Mouse (Mus musculus) lung, embryonic 16.5 days (tissue): Measurements from ENCODE around the gene Tardbp. TPM values are rescaled to one million over a fixed set of nuclear protein-coding genes. Genes with fewer than 3 reads are reported as not detected.

Experiments used
- ATAC-seq: fragments of 200-750 bp; cut with Nextera tagmentation; 2 replicates; pipeline ENCODE4 v1.8.0; 2017; ENCODE audit warnings: low read depth, mild to moderate bottlenecking, moderate library complexity
- H3K27ac ChIP-seq: fragments of 300-500 bp; sonication (generic); 2 replicates; pipeline ENCODE4 v1.5.1; 2014; ENCODE audit warnings: mild to moderate bottlenecking, control low read depth, low read length
- H3K27me3 ChIP-seq: fragments of 300-500 bp; sonication (generic); 2 replicates; pipeline ENCODE4 v1.6.1; 2014; ENCODE audit warnings: low read depth, low read length, mixed read lengths; ENCODE audit not compliant: control insufficient read depth, insufficient read depth
- H3K36me3 ChIP-seq: fragments of 300-500 bp; sonication (generic); 2 replicates; pipeline ENCODE4 v1.6.1; 2014; ENCODE audit warnings: low read length; ENCODE audit not compliant: control insufficient read depth, insufficient read depth
- H3K4me1 ChIP-seq: fragments of 300-500 bp; sonication (generic); replicated peaks from 2 replicates; pipeline ENCODE4 v1.6.1; 2014; ENCODE audit warnings: low read length, mixed read lengths; ENCODE audit not compliant: control insufficient read depth, insufficient read depth
- H3K4me2 ChIP-seq: fragments of 300-500 bp; sonication (generic); 2 replicates; pipeline ENCODE4 v1.6.1; 2014; ENCODE audit warnings: low read depth, low read length, control low read depth
- H3K4me3 ChIP-seq: fragments of 300-500 bp; sonication (generic); 2 replicates; pipeline ENCODE4 v1.5.1; 2014; ENCODE audit warnings: mild to moderate bottlenecking, low read length, control low read depth
- H3K9ac ChIP-seq: fragments of 300-500 bp; sonication (generic); 2 replicates; pipeline ENCODE4 v1.6.1; 2014; ENCODE audit warnings: low read length, control low read depth
- H3K9me3 ChIP-seq: fragments of 300-500 bp; sonication (generic); 2 replicates; pipeline ENCODE4 v1.6.1; 2016; ENCODE audit warnings: low read length; ENCODE audit not compliant: control insufficient read depth
- WGBS: fragments of 180-500 bp; shearing (Covaris S2); extraction: QIAGEN DNeasy Blood & Tissue Kit; methylation state at CpG from one replicate; pipeline ENCODE4 v1.1.7; 2014; 5-methylcytosine and 5-hydroxymethylcytosine counted together
- polyA plus RNA-seq: library from polyadenylated mRNA; unstranded; fragments of >200 nt; fragmentation: Nextera tagmentation; extraction: Ambion mirVana; gene quantifications from 2 replicates; pipeline ENCODE4 v1.2.1, GENCODE M21; 2015

The Tardbp gene
- polyA plus RNA-seq, 1 experiment from 2014 or later = 367 TPM

- Histone ChIP-seq H3K9me3 (peaks cover 4% of the 10 kb centered on the region), H3K27ac (no peak overlapping the region), H3K4me3 (no peak overlapping the region), H3K4me2 (no peak overlapping the region), H3K4me1 (peaks cover 9% of the 10 kb centered on the region; the same call in 1 of the 2 replicates), H3K27me3 (no peaks in the 10 kb centered on the region), H3K9ac (no peak overlapping the region), H3K36me3 (peaks cover 39% of the 10 kb centered on the region)
- ATAC-seq = no peak
- 96% methylated on average over 3 of the region's 3 CpGs for WGBS
Measured at GRCm38 (mm10) chr4:148596731-148597130, 30.1 kb downstream of the Tardbp start.

GRCm38 (mm10) chr4:148595916-148596315 lies 30.9 kb downstream of the Tardbp start:
- 79% methylated on average over 6 of the region's 6 CpGs for WGBS
- no peak for ATAC-seq
- peaks cover 39% of the 10 kb centered on the region for H3K36me3 ChIP-seq

GRCm38 (mm10) chr4:148593996-148594395 lies 32.8 kb downstream of the Tardbp start:
- Histone ChIP-seq H3K9me3 (peaks cover 4% of the 10 kb centered on the region; the same call in 1 of the 2 replicates), H3K36me3 (peaks cover 38% of the 10 kb centered on the region), H3K4me3 (no peak overlapping the region), H3K27ac (no peak overlapping the region), H3K9ac (no peak overlapping the region), H3K4me2 (no peak overlapping the region), H3K27me3 (no peaks in the 10 kb centered on the region), H3K4me1 (peaks cover 18% of the 10 kb centered on the region)
- ATAC-seq = no peak
- 95% methylated on average over 11 of the region's 11 CpGs for whole genome bisulfite sequencing

More at GRCm38 (mm10) chr4:148595916-148596315, 30.9 kb downstream of the Tardbp start:
- H3K27ac ChIP-seq = no peak overlapping the region
- no peaks in the 10 kb centered on the region for H3K27me3 ChIP-seq
- peaks cover 9% of the 10 kb centered on the region; the same call in 1 of the 2 replicates for H3K4me1 ChIP-seq
- no peak overlapping the region for H3K9ac ChIP-seq
- peaks cover 4% of the 10 kb centered on the region for H3K9me3 ChIP-seq
- H3K4me2 ChIP-seq = no peak overlapping the region
- no peak overlapping the region for H3K4me3 ChIP-seq

GRCm38 (mm10) chr4:148591637-148592380 lies 35.0 kb downstream of the Tardbp start:
- peak overlapping the region; percentile 79 for H3K4me2 ChIP-seq
- no peaks in the 10 kb centered on the region for H3K9me3 ChIP-seq
- WGBS = under 1% methylated on average over 53 of the region's 53 CpGs
- peak; percentile 36 for ATAC-seq
- no peak overlapping the region for H3K27ac ChIP-seq
- H3K27me3 ChIP-seq = no peaks in the 10 kb centered on the region
- H3K4me3 ChIP-seq = peak overlapping the region; percentile 92
- H3K9ac ChIP-seq = peak overlapping the region; percentile 84
- peaks cover 18% of the 10 kb centered on the region for H3K4me1 ChIP-seq
- H3K36me3 ChIP-seq = peaks cover 29% of the 10 kb centered on the region

- peak; percentile 99 for ATAC-seq
- Histone ChIP-seq H3K4me1 (peaks cover 18% of the 10 kb centered on the region), H3K9ac (peak within 1 kb of the TSS; percentile 84), H3K36me3 (peaks cover 23% of the 10 kb centered on the region), H3K4me3 (peak within 1 kb of the TSS; percentile 92), H3K4me2 (peak within 1 kb of the TSS; percentile 79), H3K9me3 (no peaks in the 10 kb centered on the region), H3K27me3 (no peaks in the 10 kb centered on the region), H3K27ac (peak within 1 kb of the TSS; percentile 77)
- WGBS = under 1% methylated on average over 34 of the region's 50 CpGs
Measured at GRCm38 (mm10) chr4:148591171-148591630, 35.6 kb downstream of the Tardbp start, which contains the start of gene Srm. Gene Srm (plus strand): TSS chr4:148591503.

- Histone ChIP-seq H3K4me3 (peak overlapping the region; percentile 92), H3K9me3 (no peaks in the 10 kb centered on the region), H3K27ac (peak overlapping the region; percentile 77), H3K4me1 (peaks cover 18% of the 10 kb centered on the region), H3K4me2 (peak overlapping the region; percentile 74), H3K9ac (peak overlapping the region; percentile 69), H3K27me3 (no peaks in the 10 kb centered on the region), H3K36me3 (peaks cover 18% of the 10 kb centered on the region)
- no peak for ATAC-seq
- 2% methylated on average over 18 of the region's 18 CpGs for WGBS
Measured at GRCm38 (mm10) chr4:148590421-148591170, 36.2 kb downstream of the Tardbp start.

- peaks cover 7% of the 10 kb centered on the region for H3K36me3 ChIP-seq
- 0 out of 2 replicates have a peak overlapping the region, but pooled peaks have one; percentile 30 for H3K4me2 ChIP-seq
- no peak overlapping the region for H3K4me3 ChIP-seq
- no peak overlapping the region for H3K27ac ChIP-seq
- H3K9ac ChIP-seq = no peak overlapping the region
- no peak for ATAC-seq
- no peaks in the 10 kb centered on the region for H3K27me3 ChIP-seq
- H3K9me3 ChIP-seq = no peaks in the 10 kb centered on the region
- H3K4me1 ChIP-seq = peaks cover 18% of the 10 kb centered on the region
- WGBS = 55% methylated on average over 7 of the region's 8 CpGs
Measured at GRCm38 (mm10) chr4:148589565-148589964, 37.3 kb downstream of the Tardbp start.

- Histone ChIP-seq H3K27me3 (no peaks in the 10 kb centered on the region), H3K9me3 (no peaks in the 10 kb centered on the region), H3K9ac (no peak overlapping the region), H3K4me1 (peaks cover 18% of the 10 kb centered on the region), H3K36me3 (no peaks in the 10 kb centered on the region), H3K4me3 (no peak overlapping the region), H3K27ac (no peak overlapping the region), H3K4me2 (no peak overlapping the region)
- no peak for ATAC-seq
- 65% methylated on average over 9 of the region's 9 CpGs for WGBS
Measured at GRCm38 (mm10) chr4:148588793-148589192, 38.0 kb downstream of the Tardbp start.

GRCm38 (mm10) chr4:148586648-148587047 lies 40.2 kb downstream of the Tardbp start:
- H3K36me3 ChIP-seq = no peaks in the 10 kb centered on the region
- no peak for ATAC-seq
- no peak overlapping the region for H3K4me2 ChIP-seq
- H3K9me3 ChIP-seq = no peaks in the 10 kb centered on the region
- no peak overlapping the region for H3K4me3 ChIP-seq
- no peaks in the 10 kb centered on the region for H3K27me3 ChIP-seq
- H3K9ac ChIP-seq = no peak overlapping the region
- WGBS = 59% methylated on average over 9 of the region's 9 CpGs
- H3K4me1 ChIP-seq = peaks cover 8% of the 10 kb centered on the region
- H3K27ac ChIP-seq = no peak overlapping the region
